Mouse (Mus musculus) intestine, postnatal 0 days (tissue): ENCODE measurements around the gene Rela. TPM values are rescaled to one million over a fixed set of nuclear protein-coding genes. Genes with fewer than 3 reads are reported as not detected.

Source experiments
- ATAC-seq: fragments of 200-750 bp; cut with Nextera tagmentation; 2 replicates; pipeline ENCODE4 v1.8.0; 2017; ENCODE audit warnings: mild to moderate bottlenecking, moderate TSS enrichment, moderate library complexity
- H3K27ac ChIP-seq: fragments of 300-500 bp; sonication (generic); 2 replicates; pipeline ENCODE4 v1.5.1; 2014; ENCODE audit warnings: mild to moderate bottlenecking, low read depth, low read length, moderate library complexity
- H3K27me3 ChIP-seq: fragments of 300-500 bp; sonication (generic); replicated peaks from 2 replicates; pipeline ENCODE4 v1.6.1; 2014; ENCODE audit warnings: low read length, mixed read lengths; ENCODE audit not compliant: control insufficient read depth, insufficient read depth
- H3K36me3 ChIP-seq: fragments of 300-500 bp; sonication (generic); 2 replicates; pipeline ENCODE4 v1.6.1; 2014; ENCODE audit warnings: mild to moderate bottlenecking, moderate library complexity; ENCODE audit not compliant: control insufficient read depth, insufficient read depth
- H3K4me1 ChIP-seq: fragments of 300-500 bp; sonication (generic); replicated peaks from 2 replicates; pipeline ENCODE4 v1.6.1; 2014; ENCODE audit warnings: antibody characterized with exemption, low read length, mixed read lengths; ENCODE audit not compliant: control insufficient read depth, insufficient read depth
- H3K4me2 ChIP-seq: fragments of 300-500 bp; sonication (generic); replicated peaks from 2 replicates; pipeline ENCODE4 v1.6.1; 2014; ENCODE audit warnings: low read depth, mild to moderate bottlenecking, moderate library complexity
- H3K4me3 ChIP-seq: fragments of 300-500 bp; sonication (generic); 2 replicates; pipeline ENCODE4 v1.5.1; 2014; ENCODE audit warnings: low read depth, low read length
- H3K9ac ChIP-seq: fragments of 300-500 bp; sonication (generic); 2 replicates; pipeline ENCODE4 v1.6.1; 2014; ENCODE audit warnings: mild to moderate bottlenecking, low read depth, low read length
- H3K9me3 ChIP-seq: fragments of 300-500 bp; sonication (generic); 2 replicates; pipeline ENCODE4 v1.6.1; 2016; ENCODE audit warnings: mixed run types; ENCODE audit not compliant: control insufficient read depth
- CTCF ChIP-seq: sonication (generic); IDR thresholded peaks from 2 replicates; pipeline ENCODE4 v1.5.1; 2016; ENCODE audit warnings: low read depth, mild to moderate bottlenecking, control low read depth, antibody characterized with exemption, moderate library complexity
- WGBS: fragments of 180-500 bp; shearing (Covaris S2); extraction: QIAGEN DNeasy Blood & Tissue Kit; methylation state at CpG from one replicate; pipeline ENCODE4 v1.1.7; 2014; 5-methylcytosine and 5-hydroxymethylcytosine counted together
- polyA plus RNA-seq: library from polyadenylated mRNA; unstranded; fragments of >200 nt; fragmentation: Nextera tagmentation; extraction: Ambion mirVana; gene quantifications from 2 replicates; pipeline ENCODE4 v1.2.1, GENCODE M21; 2015

Gene Rela
- polyA plus RNA-seq, 1 experiment from 2014 or later = 28.4 TPM

DNA sequence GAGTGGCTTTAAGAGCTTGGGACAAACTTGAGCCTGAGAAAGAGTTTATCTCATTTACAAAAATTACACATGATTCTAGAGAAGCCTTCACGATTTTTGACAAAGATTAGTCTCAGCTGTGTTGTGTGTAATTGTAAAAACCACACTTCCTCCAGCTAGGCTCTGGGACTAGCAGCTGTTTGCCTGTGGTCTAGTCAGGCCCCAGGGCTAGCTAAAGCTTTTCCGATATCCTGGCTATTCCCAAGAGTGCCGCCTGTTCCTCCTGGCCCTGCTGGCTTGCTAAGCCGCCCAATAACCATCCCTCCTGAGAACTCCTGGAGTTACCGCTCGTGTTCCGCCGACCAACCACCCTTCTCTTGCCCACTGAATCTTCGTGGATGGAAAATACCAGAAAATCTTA is 5.2 kb upstream of the Rela start:
- H3K4me1 ChIP-seq = no peaks in the 10 kb centered on the region; the same call in 1 of the 2 replicates
- H3K9me3 ChIP-seq = no peaks in the 10 kb centered on the region
- no peak overlapping the region for H3K9ac ChIP-seq
- no peaks in the 10 kb centered on the region for H3K36me3 ChIP-seq
- H3K4me3 ChIP-seq = no peak overlapping the region
- TF ChIP-seq CTCF = no peak
- WGBS = 79% methylated on average over 9 of the region's 9 CpGs
- no peak for ATAC-seq
- H3K27me3 ChIP-seq = no peaks in the 10 kb centered on the region
- no peak overlapping the region for H3K4me2 ChIP-seq
- H3K27ac ChIP-seq = no peak overlapping the region

DNA sequence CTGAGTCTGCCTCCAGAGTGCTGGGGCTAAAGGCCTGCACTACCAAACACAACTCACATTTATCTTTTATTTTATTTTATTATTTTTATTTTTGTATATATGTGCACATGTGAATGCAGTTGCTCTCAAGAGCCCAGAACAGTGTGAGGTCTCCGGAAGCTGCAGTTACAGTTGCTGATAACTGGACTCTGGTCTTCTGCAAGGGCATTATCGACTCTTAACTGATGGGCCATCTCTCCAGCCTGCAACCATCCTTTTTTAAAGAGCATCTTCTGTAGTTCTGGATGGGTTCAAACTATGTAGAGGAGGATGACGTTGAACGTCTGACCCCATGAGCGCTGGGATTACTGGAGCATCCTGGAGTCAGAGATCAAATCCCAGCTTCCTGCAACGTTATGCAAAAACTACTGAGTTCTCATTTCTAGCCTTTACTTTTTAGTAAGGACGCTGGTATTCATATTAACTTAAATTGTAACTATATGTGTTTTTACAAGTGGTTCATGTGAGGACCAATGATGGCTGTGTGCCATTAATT is 1.2 kb upstream of the Rela start:
- no peaks in the 10 kb centered on the region for H3K27me3 ChIP-seq
- H3K4me3 ChIP-seq = no peak overlapping the region
- ATAC-seq = no peak
- WGBS = 67% methylated on average over 7 of the region's 7 CpGs
- H3K4me2 ChIP-seq = no peak overlapping the region
- H3K4me1 ChIP-seq = peaks cover 6% of the 10 kb centered on the region; the same call in 1 of the 2 replicates
- no peak overlapping the region for H3K9ac ChIP-seq
- no peak overlapping the region for H3K27ac ChIP-seq
- peaks cover 20% of the 10 kb centered on the region for H3K36me3 ChIP-seq
- no peaks in the 10 kb centered on the region for H3K9me3 ChIP-seq
- TF ChIP-seq CTCF = no peak

DNA sequence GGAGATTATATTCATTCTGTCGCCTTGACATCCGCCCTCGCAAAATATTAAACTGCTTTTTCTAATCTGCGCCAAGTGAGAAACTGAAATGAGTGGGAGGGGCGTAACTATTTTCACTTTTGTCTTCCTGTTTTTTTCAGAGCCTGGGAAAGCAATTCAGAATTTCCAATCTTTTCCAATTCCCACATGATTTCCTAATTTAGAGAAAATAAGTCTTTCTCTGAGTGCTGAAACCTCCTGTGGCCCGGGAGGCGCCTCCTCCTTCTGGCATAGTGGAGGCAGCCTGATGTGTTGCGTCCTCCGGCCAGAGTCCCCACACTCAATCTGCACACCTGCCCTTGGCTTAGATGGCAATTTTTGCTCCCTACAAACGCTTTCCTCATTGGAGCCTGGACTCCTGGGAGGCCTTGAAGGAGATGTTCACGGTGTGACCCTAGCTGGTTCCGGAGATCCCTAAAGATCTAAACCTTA is 677 bp upstream of the Rela start:
- ATAC-seq = peak; percentile 10; the same call in 1 of the 2 replicates
- Histone ChIP-seq H3K9ac (peak overlapping the region; percentile 95), H3K36me3 (peaks cover 25% of the 10 kb centered on the region), H3K9me3 (no peaks in the 10 kb centered on the region), H3K27me3 (no peaks in the 10 kb centered on the region), H3K27ac (peak overlapping the region; percentile 93), H3K4me1 (peaks cover 6% of the 10 kb centered on the region; the same call in 1 of the 2 replicates), H3K4me3 (peak overlapping the region; percentile 85), H3K4me2 (peak overlapping the region; percentile 89)
- WGBS = 26% methylated on average over 12 of the region's 12 CpGs
- no peak for TF ChIP-seq CTCF

DNA sequence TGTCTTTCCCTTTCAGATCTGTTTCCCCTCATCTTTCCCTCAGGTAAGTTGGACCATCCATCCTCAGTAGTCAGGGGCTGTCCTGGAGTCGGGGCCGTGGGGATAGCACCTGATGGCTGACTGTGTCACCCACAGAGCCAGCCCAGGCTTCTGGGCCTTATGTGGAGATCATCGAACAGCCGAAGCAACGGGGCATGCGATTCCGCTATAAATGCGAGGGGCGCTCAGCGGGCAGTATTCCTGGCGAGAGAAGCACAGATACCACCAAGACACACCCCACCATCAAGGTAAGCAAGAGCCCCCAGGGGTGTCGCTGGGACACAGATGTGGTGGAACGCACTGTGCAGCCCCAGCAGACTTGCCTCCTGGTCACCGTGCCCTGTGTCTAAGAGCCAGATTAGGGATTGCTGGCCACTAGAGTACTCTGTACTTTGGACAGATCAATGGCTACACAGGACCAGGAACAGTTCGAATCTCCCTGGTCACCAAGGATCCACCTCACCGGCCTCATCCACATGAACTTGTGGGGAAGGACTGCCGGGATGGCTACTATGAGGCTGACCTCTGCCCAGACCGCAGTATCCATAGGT is 1.2 kb downstream of the Rela start:
- peaks cover 41% of the 10 kb centered on the region for H3K36me3 ChIP-seq
- WGBS = 86% methylated on average over 18 of the region's 18 CpGs

DNA sequence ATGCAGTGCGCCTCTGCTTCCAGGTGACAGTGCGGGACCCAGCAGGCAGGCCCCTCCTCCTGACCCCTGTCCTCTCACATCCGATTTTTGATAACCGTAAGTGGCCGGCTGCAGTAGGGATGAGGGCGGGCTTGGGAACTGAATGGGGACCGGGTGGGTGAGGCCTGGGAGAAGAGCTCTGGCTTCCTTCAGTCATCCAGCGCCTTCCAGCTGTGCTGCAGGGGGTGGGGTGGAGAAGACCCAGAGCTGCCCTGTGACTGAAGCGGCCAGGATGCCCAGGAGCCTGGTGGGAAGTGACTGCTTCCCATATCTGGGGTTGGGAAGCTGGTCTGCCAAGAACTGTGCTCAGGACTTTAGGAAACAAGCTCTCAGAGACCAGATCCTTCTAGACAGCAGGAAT is 3.1 kb downstream of the Rela start:
- Histone ChIP-seq H3K4me3 (no peak overlapping the region), H3K27ac (no peak overlapping the region), H3K4me2 (no peak overlapping the region), H3K9ac (no peak overlapping the region), H3K4me1 (peaks cover 6% of the 10 kb centered on the region; the same call in 1 of the 2 replicates), H3K36me3 (peaks cover 57% of the 10 kb centered on the region), H3K27me3 (no peaks in the 10 kb centered on the region), H3K9me3 (no peaks in the 10 kb centered on the region)
- no peak for TF ChIP-seq CTCF
- no peak for ATAC-seq
- WGBS = 55% methylated on average over 9 of the region's 9 CpGs

More for the DNA sequence above, 1.2 kb downstream of the Rela start:
- H3K4me1 ChIP-seq = peaks cover 6% of the 10 kb centered on the region; the same call in 1 of the 2 replicates
- no peak for TF ChIP-seq CTCF
- H3K9me3 ChIP-seq = no peaks in the 10 kb centered on the region
- ATAC-seq = no peak
- peak overlapping the region; percentile 89 for H3K4me2 ChIP-seq
- peak overlapping the region; percentile 85 for H3K4me3 ChIP-seq
- peak overlapping the region; percentile 95 for H3K9ac ChIP-seq
- no peaks in the 10 kb centered on the region for H3K27me3 ChIP-seq
- H3K27ac ChIP-seq = no peak overlapping the region

DNA sequence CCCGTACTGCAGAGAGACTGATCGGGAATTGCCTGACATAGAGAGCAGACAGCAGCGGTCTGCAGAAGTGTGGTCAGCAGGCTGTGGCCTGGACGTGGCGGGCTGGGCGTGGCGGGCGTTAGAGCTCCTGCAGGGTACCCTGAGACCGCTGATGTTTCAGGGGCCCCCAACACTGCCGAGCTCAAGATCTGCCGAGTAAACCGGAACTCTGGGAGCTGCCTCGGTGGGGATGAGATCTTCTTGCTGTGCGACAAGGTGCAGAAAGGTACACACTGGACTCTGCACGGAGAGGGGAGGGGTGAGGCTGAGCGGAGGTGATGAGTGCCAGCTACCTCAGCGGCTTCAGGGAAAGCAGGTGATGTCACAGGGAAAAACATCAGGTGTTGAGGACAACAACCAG is 3.7 kb downstream of the Rela start:
- WGBS = 84% methylated on average over 17 of the region's 17 CpGs
- H3K4me1 ChIP-seq = peaks cover 6% of the 10 kb centered on the region; the same call in 1 of the 2 replicates
- peaks cover 64% of the 10 kb centered on the region for H3K36me3 ChIP-seq

More for the DNA sequence above, 3.7 kb downstream of the Rela start:
- Histone ChIP-seq H3K4me3 (no peak overlapping the region), H3K4me2 (no peak overlapping the region), H3K27ac (no peak overlapping the region), H3K9me3 (no peaks in the 10 kb centered on the region), H3K9ac (no peak overlapping the region), H3K27me3 (no peaks in the 10 kb centered on the region)
- TF ChIP-seq CTCF = no peak
- no peak for ATAC-seq
